Mouse (Mus musculus): ENCODE data around the gene Ampd1. TPM values are rescaled to one million over a fixed set of nuclear protein-coding genes. Genes with fewer than 3 reads are reported as not detected.
"Not testable (repeated sequence)": the region's sequence is repeated elsewhere in the genome, so short reads cannot be mapped to it uniquely, and the experiment has no call there.

The Ampd1 gene
- polyA plus RNA-seq, 1 experiment from 2014 or later: 0.88 TPM

DNA sequence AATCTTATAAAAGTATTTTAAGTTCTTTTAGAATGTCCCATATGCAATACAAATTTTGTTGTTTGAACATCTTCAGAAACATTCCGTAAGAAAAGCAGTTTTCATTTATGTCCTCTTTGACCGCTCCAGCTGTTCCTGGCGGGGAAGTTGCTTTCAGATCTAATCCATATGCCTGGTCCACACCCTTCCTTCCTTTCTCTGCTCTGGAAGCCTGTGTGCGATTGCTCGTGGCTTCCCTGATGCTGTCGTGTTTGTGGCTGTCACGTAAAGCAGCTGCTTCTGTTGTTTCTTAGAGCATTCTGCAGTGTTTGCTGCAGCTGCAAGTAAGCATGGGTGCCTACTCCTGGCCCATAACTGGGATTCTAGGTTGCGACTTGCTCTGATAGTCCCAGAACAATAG lies 65.2 kb downstream of the Ampd1 start:
- no peak for ATAC-seq (ENCODE audit: low FRiP score)
- H3K4me1 ChIP-seq: no peaks in the 10 kb centered on the region
- no peaks in the 10 kb centered on the region for H3K36me3 ChIP-seq
- no peak overlapping the region for H3K27ac ChIP-seq (replicated peaks)
- no peaks in the 10 kb centered on the region for H3K27me3 ChIP-seq (replicated peaks)
- H3K4me3 ChIP-seq (replicated peaks): no peak overlapping the region
- H3K9me3 ChIP-seq (replicated peaks): no peaks in the 10 kb centered on the region
- no peak overlapping the region for H3K4me2 ChIP-seq
- H3K9ac ChIP-seq (replicated peaks): no peak overlapping the region
- 82% methylated on average over 8 of the region's 8 CpGs for WGBS

DNA sequence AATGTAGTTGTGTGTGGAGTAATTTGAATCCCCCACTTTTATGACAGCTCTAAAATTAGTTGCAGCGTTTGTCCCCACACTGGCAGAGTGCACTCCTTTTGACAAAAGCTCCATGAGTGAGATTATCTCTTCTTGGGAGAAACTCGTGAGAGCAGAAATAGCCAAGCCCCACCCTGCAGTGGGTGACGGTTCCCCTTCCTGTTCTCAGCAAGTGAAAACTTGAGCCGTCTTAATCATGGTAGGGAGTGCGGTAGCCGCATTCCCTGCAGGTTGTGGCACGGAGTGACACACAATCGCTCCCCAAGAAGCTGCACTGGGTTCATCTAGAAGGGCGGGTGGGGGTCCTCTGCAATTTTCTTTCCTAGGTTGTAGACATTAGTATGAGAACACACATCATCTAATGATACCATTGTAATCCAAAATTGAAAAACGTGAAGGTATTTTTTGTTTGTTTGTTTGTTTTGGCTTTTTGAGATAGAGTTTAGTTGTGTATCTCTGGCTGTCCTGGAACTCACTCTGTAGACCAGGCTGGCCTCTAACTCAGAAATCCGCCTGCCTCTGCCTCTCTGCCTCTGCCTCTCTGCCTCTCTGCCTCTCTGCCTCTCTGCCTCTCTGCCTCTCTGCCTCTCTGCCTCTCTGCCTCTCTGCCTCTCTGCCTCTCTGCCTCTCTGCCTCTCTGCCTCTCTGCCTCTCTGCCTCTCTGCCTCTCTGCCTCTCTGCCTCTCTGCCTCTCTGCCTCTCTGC lies 66.5 kb downstream of the Ampd1 start:
- H3K4me1 ChIP-seq; H3K9ac ChIP-seq (replicated peaks); H3K27ac ChIP-seq (replicated peaks); H3K9me3 ChIP-seq (replicated peaks); H3K4me2 ChIP-seq; H3K27me3 ChIP-seq (replicated peaks); ATAC-seq (ENCODE audit: low FRiP score); H3K36me3 ChIP-seq; H3K4me3 ChIP-seq (replicated peaks): not testable (repeated sequence)
- WGBS: 60% methylated on average over 11 of the region's 11 CpGs

DNA sequence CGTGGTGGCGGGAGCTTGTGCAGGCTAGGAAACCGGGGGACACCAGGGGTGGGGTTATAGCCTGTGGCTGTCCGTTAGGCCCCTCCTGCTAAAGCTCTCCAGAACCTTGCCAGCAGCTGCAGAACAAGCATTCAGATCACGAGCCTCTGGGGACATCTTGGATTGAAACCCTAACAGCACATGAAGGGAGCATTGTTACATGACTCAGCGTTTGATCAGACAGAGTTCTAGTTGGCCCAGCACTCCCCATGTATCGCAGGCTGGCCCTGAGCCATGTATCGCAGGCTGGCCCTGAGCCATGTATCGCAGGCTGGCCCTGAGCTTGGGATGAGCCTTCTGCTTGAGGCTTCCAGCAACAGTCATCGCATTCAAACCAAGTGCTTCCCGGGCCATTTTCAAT lies 67.5 kb downstream of the Ampd1 start:
- Histone ChIP-seq H3K4me3 (replicated peaks) (no peak overlapping the region), H3K27me3 (replicated peaks) (no peaks in the 10 kb centered on the region), H3K9ac (replicated peaks) (no peak overlapping the region), H3K4me1 (no peaks in the 10 kb centered on the region), H3K27ac (replicated peaks) (no peak overlapping the region), H3K4me2 (no peak overlapping the region), H3K36me3 (no peaks in the 10 kb centered on the region), H3K9me3 (replicated peaks) (no peaks in the 10 kb centered on the region)
- WGBS: 85% methylated on average over 11 of the region's 11 CpGs
- ATAC-seq (ENCODE audit: low FRiP score): no peak

DNA sequence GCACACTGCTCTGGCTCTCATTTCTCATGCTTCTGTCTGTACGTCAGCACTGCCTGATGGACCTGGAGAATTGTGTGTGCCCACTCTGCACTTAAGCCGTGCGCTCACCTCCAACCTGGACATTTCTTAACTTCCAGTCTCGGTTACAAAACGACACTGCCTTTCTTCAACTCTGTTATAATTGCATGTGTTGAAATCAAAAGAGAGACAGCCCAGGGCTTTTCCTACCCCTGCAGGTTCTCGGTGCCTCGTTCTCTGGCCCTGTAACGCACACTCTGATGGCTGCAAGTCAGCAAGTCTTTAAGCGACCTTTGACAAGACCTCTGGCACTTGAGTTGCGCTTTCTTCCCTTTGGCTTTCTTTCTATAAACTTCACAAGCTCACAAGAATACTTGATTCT lies 68.6 kb downstream of the Ampd1 start:
- H3K4me2 ChIP-seq: no peak overlapping the region
- no peak overlapping the region for H3K9ac ChIP-seq (replicated peaks)
- 90% methylated on average over 10 of the region's 10 CpGs for WGBS
- no peak overlapping the region for H3K4me3 ChIP-seq (replicated peaks)
- no peaks in the 10 kb centered on the region for H3K36me3 ChIP-seq
- H3K9me3 ChIP-seq (replicated peaks): no peaks in the 10 kb centered on the region
- H3K4me1 ChIP-seq: peaks cover 4% of the 10 kb centered on the region; the same call in 1 of the 2 replicates
- no peak for ATAC-seq (ENCODE audit: low FRiP score)
- H3K27me3 ChIP-seq (replicated peaks): no peaks in the 10 kb centered on the region
- H3K27ac ChIP-seq (replicated peaks): no peak overlapping the region

DNA sequence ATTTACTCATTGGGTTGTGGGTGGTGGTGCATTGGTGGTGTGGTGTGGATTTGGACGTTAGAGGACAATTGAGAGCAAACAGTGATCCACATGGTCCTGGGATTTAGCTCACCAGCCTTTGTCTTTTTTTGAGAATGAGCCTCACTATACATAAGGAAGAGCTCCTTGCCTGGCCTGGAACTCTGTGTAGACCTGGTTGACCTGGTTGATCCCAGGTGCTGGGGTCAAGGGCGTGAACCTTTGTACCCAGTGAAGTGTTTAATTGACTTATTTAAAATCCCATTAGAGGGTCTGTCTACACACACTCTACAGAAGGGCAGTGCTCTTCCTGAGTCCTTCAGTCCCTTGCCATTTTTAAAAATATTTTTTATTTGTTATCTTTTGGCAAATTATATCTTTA lies 71.5 kb downstream of the Ampd1 start:
- Histone ChIP-seq H3K9ac (replicated peaks) (no peak overlapping the region), H3K4me3 (replicated peaks) (no peak overlapping the region), H3K36me3 (no peaks in the 10 kb centered on the region), H3K9me3 (replicated peaks) (no peaks in the 10 kb centered on the region), H3K4me2 (no peak overlapping the region), H3K4me1 (peaks cover 4% of the 10 kb centered on the region; the same call in 1 of the 2 replicates), H3K27ac (replicated peaks) (no peak overlapping the region), H3K27me3 (replicated peaks) (no peaks in the 10 kb centered on the region)
- 74% methylated on average over 2 of the region's 2 CpGs for WGBS
- no peak for ATAC-seq (ENCODE audit: low FRiP score)

DNA sequence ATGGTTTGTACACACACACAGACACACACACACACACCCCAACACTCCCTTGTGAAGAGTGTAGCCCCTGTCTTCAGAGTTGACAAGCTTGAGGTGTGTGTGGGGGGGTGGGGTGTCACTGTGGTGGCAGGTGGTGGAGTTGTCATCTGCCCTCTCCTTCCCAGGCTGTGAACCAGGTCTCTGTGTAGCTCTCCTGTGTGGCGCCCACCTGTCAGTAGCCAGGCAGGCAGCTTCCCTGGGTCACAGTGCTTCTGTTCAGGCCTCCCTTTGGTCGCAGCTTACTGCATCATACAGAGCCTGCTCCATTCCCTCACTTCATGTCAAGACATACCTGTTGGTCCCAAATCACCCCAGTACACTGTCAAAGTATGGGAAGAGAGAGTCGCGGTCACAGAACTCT lies 72.0 kb downstream of the Ampd1 start:
- H3K4me1 ChIP-seq: peaks cover 4% of the 10 kb centered on the region; the same call in 1 of the 2 replicates
- H3K27me3 ChIP-seq (replicated peaks): no peaks in the 10 kb centered on the region
- H3K9me3 ChIP-seq (replicated peaks): no peaks in the 10 kb centered on the region
- no peaks in the 10 kb centered on the region for H3K36me3 ChIP-seq
- no peak overlapping the region for H3K4me2 ChIP-seq
- 78% methylated on average over 4 of the region's 4 CpGs for WGBS
- H3K9ac ChIP-seq (replicated peaks): no peak overlapping the region
- no peak overlapping the region for H3K4me3 ChIP-seq (replicated peaks)
- no peak for ATAC-seq (ENCODE audit: low FRiP score)
- H3K27ac ChIP-seq (replicated peaks): no peak overlapping the region

DNA sequence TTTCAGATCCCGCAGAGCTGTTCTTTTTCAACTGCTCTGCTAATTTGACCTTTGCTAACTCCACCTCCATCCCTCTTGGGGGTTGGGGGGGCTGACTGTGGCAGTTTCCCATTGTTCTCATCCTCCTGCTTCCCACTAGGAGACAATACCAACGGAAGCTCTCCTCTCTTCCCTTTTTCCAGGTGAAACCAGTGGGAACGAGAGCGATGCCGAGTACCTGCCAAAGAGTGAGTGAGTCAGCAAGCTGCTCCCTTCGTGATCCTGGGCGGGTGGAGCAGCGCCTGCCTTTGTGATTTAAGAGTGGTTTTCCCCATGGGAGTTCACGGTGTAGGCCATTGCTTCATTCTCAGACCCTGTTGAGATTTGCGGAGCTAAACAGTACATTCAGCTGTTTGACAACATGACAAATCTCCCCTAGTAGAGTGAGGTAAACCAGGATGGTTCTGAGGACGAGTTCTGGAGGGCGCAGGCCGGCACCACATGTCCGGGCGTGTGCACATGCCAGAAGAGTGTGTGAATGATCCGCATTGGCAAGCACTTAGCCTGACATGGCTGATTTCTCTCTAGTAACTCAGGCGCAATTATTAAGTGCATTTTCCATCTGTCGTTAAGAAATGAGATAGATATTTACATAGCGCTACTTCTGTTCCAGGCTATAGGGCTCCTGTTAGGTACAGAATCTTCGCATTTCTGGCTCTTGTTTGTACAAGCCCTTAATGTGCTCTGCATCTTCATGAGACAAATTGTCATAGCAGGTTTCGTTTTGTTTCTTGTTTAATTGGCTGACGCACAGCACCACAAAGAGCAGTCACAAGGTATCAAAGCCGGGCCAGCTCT lies 72.7 kb downstream of the Ampd1 start:
- H3K4me3 ChIP-seq (replicated peaks): no peak overlapping the region
- no peak overlapping the region for H3K4me2 ChIP-seq
- no peak overlapping the region for H3K27ac ChIP-seq (replicated peaks)
- no peaks in the 10 kb centered on the region for H3K36me3 ChIP-seq
- H3K27me3 ChIP-seq (replicated peaks): no peaks in the 10 kb centered on the region
- H3K9me3 ChIP-seq (replicated peaks): no peaks in the 10 kb centered on the region
- WGBS: 55% methylated on average over 23 of the region's 23 CpGs
- no peak for ATAC-seq (ENCODE audit: low FRiP score)
- no peak overlapping the region for H3K9ac ChIP-seq (replicated peaks)
- H3K4me1 ChIP-seq: peaks cover 4% of the 10 kb centered on the region; the same call in 1 of the 2 replicates

DNA sequence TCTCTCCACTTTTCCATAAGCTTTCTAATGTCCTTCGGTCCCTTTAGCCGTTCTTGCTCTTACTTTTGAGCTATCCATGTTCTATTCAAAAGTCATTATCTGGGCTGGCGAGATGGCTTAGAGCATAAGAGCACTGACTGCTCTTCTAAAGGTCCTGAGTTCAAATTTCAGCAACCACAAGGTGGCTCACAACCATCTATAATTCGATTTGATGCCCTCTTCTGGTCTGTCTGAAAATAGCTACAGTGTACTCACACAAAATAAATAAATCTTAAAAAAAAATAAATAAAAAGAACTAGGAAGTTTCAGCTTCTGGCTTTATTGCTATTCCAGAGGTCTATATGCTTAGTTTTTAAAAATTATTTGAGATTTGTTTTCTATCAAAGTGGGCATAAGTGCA lies 74.0 kb downstream of the Ampd1 start:
- 84% methylated on average over 4 of the region's 4 CpGs for WGBS
- Histone ChIP-seq H3K9me3 (replicated peaks) (no peaks in the 10 kb centered on the region), H3K36me3 (no peaks in the 10 kb centered on the region), H3K4me2 (no peak overlapping the region), H3K9ac (replicated peaks) (no peak overlapping the region), H3K27ac (replicated peaks) (no peak overlapping the region), H3K4me1 (peaks cover 4% of the 10 kb centered on the region; the same call in 1 of the 2 replicates), H3K4me3 (replicated peaks) (no peak overlapping the region), H3K27me3 (replicated peaks) (no peaks in the 10 kb centered on the region)
- no peak for ATAC-seq (ENCODE audit: low FRiP score)

DNA sequence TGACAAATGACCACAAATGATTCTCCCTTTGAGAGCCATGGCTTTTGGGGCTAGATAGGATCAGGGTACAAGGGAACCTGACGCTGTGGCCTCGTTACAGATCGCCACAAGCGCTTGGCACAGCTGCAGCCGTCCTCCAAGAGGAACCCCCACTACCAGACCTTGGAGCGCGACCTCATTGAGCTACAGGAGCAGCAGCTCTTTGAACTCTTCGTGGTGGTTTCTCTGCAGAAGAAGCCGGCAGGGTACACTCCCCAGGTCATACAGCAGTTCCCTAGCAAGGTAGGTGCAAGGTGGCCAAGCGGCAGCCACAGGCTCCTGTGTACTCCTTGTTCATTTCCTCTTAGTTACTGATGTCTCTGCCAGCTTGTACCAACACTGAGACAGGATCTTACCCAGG lies 75.1 kb downstream of the Ampd1 start:
- Histone ChIP-seq H3K27me3 (replicated peaks) (no peaks in the 10 kb centered on the region), H3K4me1 (peaks cover 4% of the 10 kb centered on the region; the same call in 1 of the 2 replicates), H3K36me3 (no peaks in the 10 kb centered on the region), H3K4me2 (no peak overlapping the region), H3K9ac (replicated peaks) (no peak overlapping the region), H3K9me3 (replicated peaks) (no peaks in the 10 kb centered on the region), H3K4me3 (replicated peaks) (no peak overlapping the region), H3K27ac (replicated peaks) (no peak overlapping the region)
- no peak for ATAC-seq (ENCODE audit: low FRiP score)
- WGBS: 84% methylated on average over 10 of the region's 10 CpGs

Other genes starting within 250 kb of the Ampd1 start
- not detected in 2 replicates for gene Sycp1, start 137.9 kb upstream of the Ampd1 start, polyA plus RNA-seq (2015; fragmentation: Nextera tagmentation; extraction: Ambion mirVana)
- 0.06 and 0.15 TPM in 2 replicates for gene Nr1h5, start 109.9 kb upstream of the Ampd1 start, polyA plus RNA-seq (2015; fragmentation: Nextera tagmentation; extraction: Ambion mirVana)
- 55.4 and 57.8 TPM in 2 replicates for gene Sike1, start 78.3 kb upstream of the Ampd1 start, polyA plus RNA-seq (2015; fragmentation: Nextera tagmentation; extraction: Ambion mirVana)
- gene Csde1, start 53.6 kb upstream of the Ampd1 start, polyA plus RNA-seq (2015; fragmentation: Nextera tagmentation; extraction: Ambion mirVana): 294 and 309 TPM in 2 replicates
- 76.8 and 85.3 TPM in 2 replicates for gene Nras, start 15.7 kb upstream of the Ampd1 start, polyA plus RNA-seq (2015; fragmentation: Nextera tagmentation; extraction: Ambion mirVana)
- 1.3 and 3.6 TPM in 2 replicates for gene Dennd2c, start 28.6 kb downstream of the Ampd1 start, polyA plus RNA-seq (2015; fragmentation: Nextera tagmentation; extraction: Ambion mirVana)
- gene Bcas2, start 97.6 kb downstream of the Ampd1 start, polyA plus RNA-seq (2015; fragmentation: Nextera tagmentation; extraction: Ambion mirVana): 196 and 199 TPM in 2 replicates
- gene Trim33, start 205.3 kb downstream of the Ampd1 start, polyA plus RNA-seq (2015; fragmentation: Nextera tagmentation; extraction: Ambion mirVana): 20.6 and 26.9 TPM in 2 replicates